Mouse (Mus musculus) thymus, adult 2 months (tissue): ENCODE data around the gene Spcs1.

Experiments used
- CTCF ChIP-seq: fragments of 200-500 bp; IDR thresholded peaks from 2 replicates; pipeline ENCODE4 v1.5.1; 2012; ENCODE audit warnings: mild to moderate bottlenecking, control low read depth, low read length, moderate library complexity, borderline replicate concordance; ENCODE audit not compliant: control insufficient read depth, poor library complexity, insufficient read depth; ENCODE audit errors: extremely low read depth
- POLR2A ChIP-seq: fragments of 200-500 bp; IDR thresholded peaks from 2 replicates; pipeline ENCODE4 v1.6.1; 2012; ENCODE audit warnings: mild to moderate bottlenecking, low read length, control low read depth, moderate library complexity; ENCODE audit not compliant: control insufficient read depth, poor library complexity, insufficient read depth; ENCODE audit errors: extremely low read depth

- no peak for TF ChIP-seq POLR2A
- TF ChIP-seq CTCF: no peak
Measured at GRCm38 (mm10) chr14:31019331-31020205, 18.1 kb upstream of the Spcs1 start.
